Comparison of ENCODE assay signal across 16 mouse cellular contexts in genomic region chr9:106287165-106287564, GRCm38 (mm10).
"Had no signal": no experiment of that assay in that cellular context is flagged by ENCODE, and none has a peak within 500 bp of the region (broad histone marks: within the 10 kb centered on the region; RNA-seq: fewer than 3 reads in every experiment).

No protein-coding gene starts in this region.

- H3K4me3 ChIP-seq: limb, embryonic 13.5 days; liver, embryonic 15.5 days; midbrain, embryonic 10.5 days; myocyte; neural tube, embryonic 15.5 days had no signal

- H3K27ac ChIP-seq: limb, embryonic 13.5 days; liver, embryonic 15.5 days; midbrain, embryonic 10.5 days; neural tube, embryonic 15.5 days had no signal

- H3K4me2 ChIP-seq: limb, embryonic 13.5 days; liver, embryonic 15.5 days; lung, embryonic 14.5 days; neural tube, embryonic 15.5 days had no signal

- ATAC-seq: intestine, embryonic 16.5 days had no signal

- H3K9ac ChIP-seq: limb, embryonic 13.5 days; liver, embryonic 15.5 days; lung, embryonic 14.5 days; neural tube, embryonic 15.5 days had no signal

- H3K9me3 ChIP-seq: limb, embryonic 13.5 days; liver, embryonic 15.5 days; midbrain, embryonic 10.5 days; neural tube, embryonic 15.5 days had no signal

- DNase-seq: kidney, adult 2 months; kidney, postnatal 10 days; layer of hippocampus, postnatal 36 days; left cerebral cortex, postnatal 4 days; lung, embryonic 14.5 days; lung, postnatal 10 days; lung, postnatal 4 days; right cerebral cortex, adult 18-20 months; right cerebral cortex, postnatal 25 days; thymus, postnatal 4 days had no signal

- H3K27me3 ChIP-seq: limb, embryonic 13.5 days; liver, embryonic 15.5 days; neural tube, embryonic 15.5 days had no signal
